Mouse (Mus musculus) midbrain, postnatal 0 days (tissue): ENCODE results near the gene Coro1a. TPM values are rescaled to one million over a fixed set of nuclear protein-coding genes. Genes with fewer than 3 reads are reported as not detected.
A peak's percentile ranks its signal among the peaks of the same experiment; 100 is the strongest.
"Not testable (repeated sequence)": the region's sequence is repeated elsewhere in the genome, so short reads cannot be mapped to it uniquely, and the experiment has no call there.

Source experiments
- ATAC-seq: fragments of 200-750 bp; cut with Nextera tagmentation; 2 replicates; pipeline ENCODE4 v1.8.0; 2017; ENCODE audit warnings: moderate number of reproducible peaks, mild to moderate bottlenecking, moderate TSS enrichment, moderate library complexity; ENCODE audit not compliant: low FRiP score
- DNase-seq: peaks from one replicate; pipeline ENCODE4 v3.0.0-alpha.2; 2015; ENCODE audit warnings: low spot score
- H3K27ac ChIP-seq: fragments of 300-500 bp; sonication (generic); 2 replicates; pipeline ENCODE4 v1.5.1; 2014; ENCODE audit warnings: low read depth, mild to moderate bottlenecking, low read length, mixed read lengths
- H3K27me3 ChIP-seq: fragments of 300-500 bp; sonication (generic); 2 replicates; pipeline ENCODE4 v1.6.1; 2014; ENCODE audit warnings: low read length, control low read depth, mixed read lengths; ENCODE audit not compliant: insufficient read depth
- H3K36me3 ChIP-seq: fragments of 300-500 bp; sonication (generic); 2 replicates; pipeline ENCODE4 v1.6.1; 2014; ENCODE audit warnings: low read length, control low read depth, mixed read lengths; ENCODE audit not compliant: insufficient read depth
- H3K4me1 ChIP-seq: fragments of 300-500 bp; sonication (generic); 2 replicates; pipeline ENCODE4 v1.6.1; 2014; ENCODE audit warnings: mild to moderate bottlenecking, control low read depth, antibody characterized with exemption, low read length, mixed read lengths; ENCODE audit not compliant: insufficient read depth
- H3K4me2 ChIP-seq: fragments of 300-500 bp; sonication (generic); 2 replicates; pipeline ENCODE4 v1.6.1; 2014; ENCODE audit warnings: low read depth, mild to moderate bottlenecking, low read length, mixed read lengths; ENCODE audit not compliant: poor library complexity, severe bottlenecking
- H3K4me3 ChIP-seq: fragments of 300-500 bp; sonication (generic); 2 replicates; pipeline ENCODE4 v1.5.1; 2014; ENCODE audit warnings: low read depth, mild to moderate bottlenecking, low read length, moderate library complexity
- H3K9ac ChIP-seq: fragments of 300-500 bp; sonication (generic); replicated peaks from 2 replicates; pipeline ENCODE4 v1.6.1; 2014; ENCODE audit warnings: mild to moderate bottlenecking, low read length, moderate library complexity, mixed read lengths; ENCODE audit not compliant: poor library complexity, severe bottlenecking
- H3K9me3 ChIP-seq: fragments of 300-500 bp; sonication (generic); 2 replicates; pipeline ENCODE4 v1.6.1; 2016; ENCODE audit warnings: low read length, control low read depth
- CTCF ChIP-seq: IDR thresholded peaks from 2 replicates; pipeline ENCODE4 v1.5.1; 2016; ENCODE audit warnings: antibody characterized with exemption, mild to moderate bottlenecking
- WGBS: fragments of 180-500 bp; shearing (Covaris S2); extraction: QIAGEN DNeasy Blood & Tissue Kit; methylation state at CpG from one replicate; pipeline ENCODE4 v1.1.7; 2014; 5-methylcytosine and 5-hydroxymethylcytosine counted together
- polyA plus RNA-seq: library from polyadenylated mRNA; unstranded; fragments of >200 nt; fragmentation: Nextera tagmentation; extraction: Ambion mirVana; gene quantifications from 2 replicates; pipeline ENCODE4 v1.2.1, GENCODE M21; 2015
- total RNA-seq: library from RNA; depleted of rRNA; stranded (reverse); fragments of >200 nt; gene quantifications from 2 replicates; pipeline ENCODE4 v1.2.3, GENCODE M21; 2014

Coro1a gene
- total and polyA plus RNA-seq, 2 experiments from 2014 or later: 93.4 to 98.9 TPM

GRCm38 (mm10) chr7:126741964-126742482 lies 34.4 kb upstream of the Coro1a start:
- H3K36me3 ChIP-seq: no peaks in the 10 kb centered on the region
- no peak overlapping the region for H3K4me3 ChIP-seq
- H3K4me2 ChIP-seq: no peak overlapping the region
- no peaks in the 10 kb centered on the region for H3K4me1 ChIP-seq
- no peak overlapping the region for H3K27ac ChIP-seq
- no peak for TF ChIP-seq CTCF
- WGBS: 93% methylated on average over 13 of the region's 13 CpGs
- no peak overlapping the region for H3K9ac ChIP-seq
- no peaks in the 10 kb centered on the region for H3K9me3 ChIP-seq
- DNase-seq (no peak), ATAC-seq (no peak)
- no peaks in the 10 kb centered on the region for H3K27me3 ChIP-seq

GRCm38 (mm10) chr7:126741452-126741851 lies 33.9 kb upstream of the Coro1a start:
- ATAC-seq (no peak), DNase-seq (no peak)
- no peak overlapping the region for H3K4me3 ChIP-seq
- TF ChIP-seq CTCF: no peak
- H3K27me3 ChIP-seq: no peaks in the 10 kb centered on the region
- 89% methylated on average over 5 of the region's 5 CpGs for WGBS
- no peaks in the 10 kb centered on the region for H3K4me1 ChIP-seq
- no peaks in the 10 kb centered on the region for H3K9me3 ChIP-seq
- H3K36me3 ChIP-seq: no peaks in the 10 kb centered on the region
- no peak overlapping the region for H3K27ac ChIP-seq
- no peak overlapping the region for H3K9ac ChIP-seq
- H3K4me2 ChIP-seq: no peak overlapping the region

GRCm38 (mm10) chr7:126740977-126741376 lies 33.4 kb upstream of the Coro1a start:
- WGBS: 79% methylated on average over 5 of the region's 5 CpGs
- H3K4me3 ChIP-seq: no peak overlapping the region
- DNase-seq (no peak), ATAC-seq (no peak)
- H3K9ac ChIP-seq: no peak overlapping the region
- H3K4me1 ChIP-seq: no peaks in the 10 kb centered on the region
- H3K27ac ChIP-seq: no peak overlapping the region
- no peaks in the 10 kb centered on the region for H3K9me3 ChIP-seq
- H3K36me3 ChIP-seq: no peaks in the 10 kb centered on the region
- H3K27me3 ChIP-seq: no peaks in the 10 kb centered on the region
- TF ChIP-seq CTCF: no peak
- no peak overlapping the region for H3K4me2 ChIP-seq

GRCm38 (mm10) chr7:126740132-126740735 lies 32.6 kb upstream of the Coro1a start:
- H3K4me3 ChIP-seq: no peak overlapping the region
- H3K4me1 ChIP-seq: no peaks in the 10 kb centered on the region
- H3K9me3 ChIP-seq: no peaks in the 10 kb centered on the region
- ATAC-seq: no peak; the same call in 1 of the 2 replicates
- H3K4me2 ChIP-seq: no peak overlapping the region
- H3K9ac ChIP-seq: no peak overlapping the region
- DNase-seq: peak; percentile 9
- H3K27ac ChIP-seq: no peak overlapping the region
- WGBS: 63% methylated on average over 13 of the region's 13 CpGs
- no peak for TF ChIP-seq CTCF
- H3K27me3 ChIP-seq: no peaks in the 10 kb centered on the region
- no peaks in the 10 kb centered on the region for H3K36me3 ChIP-seq

- Histone ChIP-seq H3K27me3 (no peaks in the 10 kb centered on the region), H3K9me3 (no peaks in the 10 kb centered on the region), H3K4me2 (no peak overlapping the region), H3K4me3 (no peak overlapping the region), H3K36me3 (no peaks in the 10 kb centered on the region), H3K27ac (no peak overlapping the region), H3K9ac (no peak overlapping the region), H3K4me1 (no peaks in the 10 kb centered on the region)
- TF ChIP-seq CTCF: no peak
- ATAC-seq (no peak), DNase-seq (no peak)
- WGBS: 79% methylated on average over 17 of the region's 17 CpGs
These were observed 32.0 kb upstream of the Coro1a start for GRCm38 (mm10) chr7:126739551-126739950.

GRCm38 (mm10) chr7:126736122-126736521 lies 28.5 kb upstream of the Coro1a start:
- Histone ChIP-seq H3K36me3 (no peaks in the 10 kb centered on the region), H3K27me3 (no peaks in the 10 kb centered on the region), H3K9me3 (no peaks in the 10 kb centered on the region), H3K4me2 (no peak overlapping the region), H3K27ac (no peak overlapping the region), H3K4me1 (no peaks in the 10 kb centered on the region), H3K4me3 (no peak overlapping the region), H3K9ac (no peak overlapping the region)
- ATAC-seq (no peak), DNase-seq (no peak)
- TF ChIP-seq CTCF: no peak
- WGBS: 85% methylated on average over 8 of the region's 8 CpGs

- H3K36me3 ChIP-seq, ATAC-seq, H3K4me2 ChIP-seq, H3K4me1 ChIP-seq, H3K27me3 ChIP-seq, DNase-seq, H3K9ac ChIP-seq, H3K4me3 ChIP-seq, H3K9me3 ChIP-seq, H3K27ac ChIP-seq: not testable (repeated sequence)
- 82% methylated on average over 4 of the region's 4 CpGs for WGBS
These were observed 22.7 kb upstream of the Coro1a start for GRCm38 (mm10) chr7:126730256-126730789.
